Mouse (Mus musculus): ENCODE data around the gene Uckl1.

Uckl1 gene

GRCm38 (mm10) chr2:181520118-181520935 lies 64.4 kb downstream of the Uckl1 start, which contains the start of gene Dnajc5:
TSS of gene Dnajc5 (plus strand) at chr2:181520485.
- DNase-seq (ENCODE audit: low spot score) = peak; percentile 98

DNA sequence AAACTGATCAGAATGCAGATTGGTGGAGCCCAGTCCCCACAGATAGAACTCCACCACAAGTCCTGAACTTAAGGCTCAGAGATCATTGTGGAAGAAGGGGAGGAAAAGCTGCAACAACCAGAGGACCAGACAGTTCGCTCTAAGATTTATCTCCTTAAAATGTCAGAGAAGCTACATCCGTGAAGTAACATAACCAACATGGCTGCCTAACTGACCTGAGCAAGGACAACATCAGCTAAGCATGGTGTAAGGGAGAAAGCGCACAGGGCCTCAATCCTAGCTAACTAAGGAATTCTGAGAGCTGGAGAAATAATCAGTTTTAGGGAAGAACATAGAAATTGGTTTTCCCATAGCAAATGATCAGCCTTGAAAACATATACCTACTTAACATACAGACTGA lies 65.5 kb downstream of the Uckl1 start:
- DNase-seq (ENCODE audit: low spot score) = no peak
